Mouse (Mus musculus): ENCODE data around the gene Xpc. TPM values are rescaled to one million over a fixed set of nuclear protein-coding genes. Genes with fewer than 3 reads are reported as not detected.

Xpc gene
- total RNA-seq, 2 experiments from 2014 or later = 12.5 to 14.5 TPM

DNA sequence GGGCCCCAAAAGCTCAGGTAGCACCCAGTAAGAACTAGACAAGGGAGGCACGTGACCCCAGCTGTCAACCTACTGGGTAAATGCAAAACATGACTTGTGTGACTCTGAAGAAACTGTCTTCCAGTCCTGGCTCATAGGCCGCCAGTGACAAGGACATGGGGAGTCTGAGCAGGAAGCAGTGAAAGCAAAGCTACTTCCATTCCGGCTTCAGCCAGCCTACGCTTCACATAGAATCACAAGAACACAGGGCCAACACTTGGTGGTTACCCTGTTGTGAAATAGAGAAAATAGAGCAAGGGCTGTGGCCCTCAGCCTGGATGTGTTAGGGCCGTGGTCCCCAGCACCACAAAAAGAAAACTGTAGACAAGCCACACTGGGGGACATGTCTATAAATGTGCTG lies 7.1 kb upstream of the Xpc start:
- no peak for DNase-seq

DNA sequence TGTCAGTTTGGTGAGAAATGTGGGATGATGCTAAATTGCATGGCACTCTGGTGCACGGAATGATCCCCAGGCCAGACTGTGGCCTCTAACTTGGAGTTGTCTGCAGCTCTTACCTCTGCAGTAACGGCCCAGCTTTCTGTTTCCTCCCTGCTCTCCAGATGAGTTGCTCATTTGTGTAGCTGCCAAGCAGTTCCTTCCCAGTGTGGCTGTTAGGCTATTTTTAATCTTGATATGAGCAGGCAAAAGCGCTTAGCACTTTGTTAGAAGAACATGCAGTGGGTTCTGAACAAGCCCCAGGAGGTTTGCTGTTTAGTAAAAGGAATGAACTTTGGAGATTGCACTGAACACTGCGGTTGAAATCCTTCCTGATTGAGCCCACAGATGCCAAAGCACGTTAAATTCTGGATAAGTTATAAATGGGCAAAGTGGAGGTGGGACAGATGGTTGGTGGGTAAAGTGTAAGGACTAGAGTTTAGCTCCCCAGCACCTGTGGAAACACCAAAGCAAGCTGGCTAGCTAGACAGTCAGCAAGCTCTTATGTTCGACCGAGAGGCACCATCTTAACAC lies 2.8 kb upstream of the Xpc start:
- DNase-seq = no peak

DNA sequence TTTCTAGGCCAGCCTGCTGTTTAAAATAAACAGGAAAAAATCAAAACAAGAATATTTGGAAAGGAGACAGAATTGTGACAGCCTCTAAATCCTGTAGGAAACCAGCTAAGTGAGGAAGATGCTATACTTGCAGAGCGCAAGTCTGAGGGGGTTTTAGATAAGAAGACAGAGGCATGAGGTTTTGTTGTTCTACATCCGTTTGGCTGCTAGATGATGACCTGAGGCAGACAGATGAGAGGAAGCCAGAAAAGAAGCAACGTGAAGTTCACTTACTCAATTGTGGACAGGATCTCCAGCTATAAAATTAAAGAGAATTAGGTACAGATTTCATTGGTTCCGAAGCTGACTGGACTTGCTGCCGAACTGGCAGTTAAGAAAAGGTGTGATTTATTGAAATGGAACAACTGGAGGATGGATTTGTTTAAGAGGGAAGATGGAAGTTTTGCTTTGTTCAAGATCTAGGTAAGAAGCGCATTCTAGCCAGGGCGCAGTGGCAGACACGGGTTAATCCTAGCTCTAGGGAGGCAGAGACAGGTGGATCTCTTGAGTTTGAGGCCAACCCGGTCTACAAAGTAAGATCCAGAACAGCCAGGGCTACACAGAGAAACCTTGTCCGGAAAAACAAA lies 838 bp downstream of the Xpc start:
- DNase-seq = no peak

DNA sequence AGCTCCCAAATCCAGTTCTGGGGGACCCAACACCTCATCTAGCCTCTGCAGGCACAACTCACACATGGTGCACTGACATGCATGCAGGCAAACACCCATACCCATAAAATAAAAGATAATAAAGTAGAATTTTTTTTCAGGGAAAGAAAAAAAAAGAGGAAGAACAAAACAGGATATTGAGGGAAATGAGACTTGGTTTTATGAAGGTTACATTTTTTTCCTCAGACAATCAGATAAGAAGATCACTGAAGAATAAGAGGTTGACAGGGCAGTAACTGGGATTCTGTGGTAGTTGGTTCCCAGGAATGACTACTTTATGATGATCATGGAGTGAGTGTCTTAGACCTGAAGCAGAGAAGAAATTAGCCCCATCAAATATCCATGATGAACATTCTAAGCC lies 1.6 kb downstream of the Xpc start:
- DNase-seq = no peak

DNA sequence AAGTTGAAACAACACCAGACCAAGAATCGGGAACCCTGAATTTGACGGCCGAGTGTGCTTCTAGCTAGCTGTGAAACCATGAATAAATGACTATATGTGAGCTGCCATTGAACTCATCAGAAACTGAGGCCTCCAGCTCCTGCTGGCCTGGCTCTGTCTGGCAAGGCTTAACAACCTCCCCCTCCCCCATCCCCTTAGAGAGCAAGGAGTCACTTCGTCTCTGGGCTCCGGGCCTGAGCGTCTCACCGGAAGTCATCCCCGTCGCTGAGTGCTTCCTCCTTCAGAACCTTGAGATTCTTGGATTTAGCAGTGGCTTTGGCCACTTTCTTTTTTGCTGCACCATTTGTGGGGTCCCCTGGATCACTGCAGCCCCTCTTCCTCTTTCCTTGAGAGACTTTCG lies 5.5 kb downstream of the Xpc start:
- no peak for DNase-seq

DNA sequence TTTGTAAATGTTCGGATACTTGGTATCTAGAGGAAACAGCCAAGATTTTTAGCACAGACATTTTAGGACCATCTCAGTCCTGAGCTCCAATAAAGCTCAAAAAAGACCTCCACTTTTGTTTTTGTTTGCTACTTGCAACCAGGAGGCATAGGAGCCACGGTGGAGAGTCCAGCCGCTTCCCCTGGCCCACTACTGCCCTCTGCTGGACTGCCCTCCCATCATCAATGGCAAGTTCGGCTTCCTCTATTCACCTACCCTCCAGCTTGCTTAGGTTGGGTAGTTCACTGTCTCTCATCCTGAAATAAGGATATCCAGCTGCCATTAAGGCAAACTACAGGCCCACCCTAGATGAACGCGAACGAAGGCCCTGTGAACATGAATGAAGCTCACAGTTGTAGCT lies 6.4 kb downstream of the Xpc start:
- peak; percentile 39 to 57 for DNase-seq

DNA sequence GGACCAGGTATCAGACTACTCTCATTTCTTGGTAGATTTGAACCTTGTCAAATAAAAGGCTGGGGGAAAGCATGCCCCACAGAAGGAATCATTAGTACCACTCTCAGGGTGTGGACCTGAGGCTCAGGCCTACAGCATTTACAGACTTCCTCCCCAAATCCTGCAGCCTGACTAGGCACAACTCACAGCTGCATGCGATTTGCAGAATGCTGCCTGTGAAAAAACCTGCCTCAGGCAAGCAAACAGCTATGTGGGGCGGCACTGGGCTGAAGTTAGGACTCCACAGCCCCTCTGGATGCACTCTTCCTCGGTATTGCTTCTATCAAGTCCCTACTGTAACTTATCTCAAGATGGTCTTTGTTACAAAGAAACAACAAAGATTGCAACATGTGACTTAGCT lies 7.6 kb downstream of the Xpc start:
- no peak for DNase-seq

DNA sequence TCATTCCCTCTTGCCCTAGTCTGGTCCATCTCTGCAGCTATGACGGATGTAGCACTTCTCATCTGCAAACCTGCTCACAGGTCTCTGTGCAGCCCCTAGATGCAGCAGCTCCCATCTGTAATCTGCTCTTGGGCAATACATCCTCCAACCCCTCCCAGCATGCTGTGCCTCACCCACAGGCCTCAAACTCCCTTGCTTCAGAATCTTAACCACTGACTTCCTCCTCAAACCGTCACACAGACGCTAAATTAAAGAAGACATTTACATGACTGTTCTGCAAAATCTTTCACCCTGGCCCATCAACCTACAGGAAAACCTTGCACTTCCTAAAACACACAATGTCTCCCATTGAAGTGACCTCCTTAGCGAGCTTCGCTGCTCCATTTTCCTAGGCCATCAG lies 9.7 kb downstream of the Xpc start:
- no peak for DNase-seq

DNA sequence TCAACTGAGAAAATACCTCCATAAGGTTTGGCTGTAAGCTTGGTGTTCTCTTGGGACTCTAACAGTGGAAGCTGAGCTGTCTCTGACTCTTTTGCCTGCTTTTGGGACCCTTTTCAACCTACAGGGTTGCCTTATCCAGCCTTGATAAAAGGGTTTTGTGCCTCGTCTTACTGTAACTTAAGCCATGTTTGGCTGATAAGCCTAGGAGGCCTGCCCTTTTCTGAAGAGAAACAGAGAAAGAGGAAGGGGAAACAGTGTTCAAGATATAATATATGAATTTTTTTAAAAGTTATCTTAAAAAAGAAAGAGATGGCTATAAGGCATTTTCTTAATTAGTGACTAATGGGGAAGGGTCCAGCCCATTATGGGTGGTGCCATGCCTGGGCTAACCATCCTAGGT lies 12.4 kb downstream of the Xpc start:
- no peak for DNase-seq

DNA sequence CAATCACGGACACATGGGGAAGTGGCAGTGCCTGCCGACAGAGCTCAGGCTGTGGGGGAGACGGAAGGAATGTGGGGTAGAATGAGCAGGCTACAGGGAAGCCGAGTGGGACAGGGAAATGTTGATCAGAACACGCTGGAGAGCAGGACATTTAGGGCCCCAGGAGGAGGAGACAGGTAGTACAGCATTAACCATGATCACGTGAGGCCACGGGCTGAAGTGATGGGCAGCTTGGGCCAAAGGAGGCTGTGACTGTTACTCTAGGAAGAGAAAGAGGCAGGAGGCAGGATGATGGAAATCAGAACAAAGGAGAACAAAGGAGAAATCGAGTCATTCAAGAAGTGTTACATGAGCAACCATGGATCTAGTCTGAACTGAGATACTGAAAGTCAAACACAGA lies 21.2 kb downstream of the Xpc start:
- no peak for DNase-seq

DNA sequence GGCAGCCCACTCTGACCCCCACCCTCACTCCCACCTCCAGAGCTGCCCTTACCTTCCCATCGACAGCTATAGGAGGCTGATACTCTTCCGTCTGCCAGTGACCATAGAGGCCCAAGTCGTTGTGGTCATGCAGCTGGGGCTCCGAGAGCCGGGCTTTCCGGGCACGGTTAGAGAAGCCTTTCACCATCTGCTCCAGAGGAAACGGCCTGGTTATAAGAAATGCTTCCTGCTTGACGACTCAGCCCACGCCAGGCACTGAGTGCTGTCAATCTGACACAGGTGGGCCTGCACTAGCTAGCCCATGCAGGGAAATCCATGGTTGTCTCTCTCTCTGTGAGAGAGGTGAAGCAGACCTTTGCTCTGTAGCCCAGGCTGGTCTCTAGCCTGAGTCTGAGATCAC lies 22.6 kb downstream of the Xpc start:
- no peak for DNase-seq

DNA sequence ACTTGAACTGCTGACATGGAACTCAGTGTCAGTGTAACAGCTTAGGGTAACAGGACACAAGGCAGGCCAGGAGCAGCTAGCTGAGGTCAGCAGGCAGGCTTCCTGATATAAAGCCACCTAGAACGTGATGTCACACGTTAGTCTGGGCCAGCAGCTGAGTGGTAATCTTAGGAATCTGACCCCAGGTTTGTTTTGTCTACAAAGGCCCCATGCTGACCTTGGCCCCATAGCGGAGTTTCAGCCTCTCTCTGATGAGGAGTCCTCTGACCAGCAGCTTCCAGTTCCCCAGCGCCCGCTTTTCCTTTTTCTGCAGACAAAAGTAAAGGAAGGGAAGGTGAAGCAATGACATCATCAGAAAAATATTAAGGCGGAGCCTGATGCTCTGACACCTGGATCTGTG lies 24.7 kb downstream of the Xpc start:
- DNase-seq = no peak

DNA sequence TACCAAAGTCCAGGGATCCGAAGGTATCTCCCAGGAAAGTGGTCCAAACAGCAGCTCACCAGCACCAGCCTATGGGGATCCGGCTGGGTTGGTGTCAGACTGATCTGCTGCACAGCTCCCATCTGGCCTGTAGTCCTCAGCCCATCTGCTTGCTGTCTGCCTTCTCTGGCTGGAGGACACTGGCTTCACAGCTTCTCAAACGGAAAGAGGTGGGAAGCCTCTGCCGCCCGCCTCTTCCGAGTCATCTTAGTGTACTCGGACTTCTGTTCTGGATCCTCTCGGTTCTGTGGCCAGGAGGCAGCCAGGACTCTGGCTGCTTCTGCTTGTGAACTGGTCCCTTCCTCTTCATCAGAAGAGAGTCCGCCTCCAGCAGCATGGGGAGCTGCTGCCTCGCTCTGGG lies 25.8 kb downstream of the Xpc start:
- peak; percentile 50 to 60 for DNase-seq

DNA sequence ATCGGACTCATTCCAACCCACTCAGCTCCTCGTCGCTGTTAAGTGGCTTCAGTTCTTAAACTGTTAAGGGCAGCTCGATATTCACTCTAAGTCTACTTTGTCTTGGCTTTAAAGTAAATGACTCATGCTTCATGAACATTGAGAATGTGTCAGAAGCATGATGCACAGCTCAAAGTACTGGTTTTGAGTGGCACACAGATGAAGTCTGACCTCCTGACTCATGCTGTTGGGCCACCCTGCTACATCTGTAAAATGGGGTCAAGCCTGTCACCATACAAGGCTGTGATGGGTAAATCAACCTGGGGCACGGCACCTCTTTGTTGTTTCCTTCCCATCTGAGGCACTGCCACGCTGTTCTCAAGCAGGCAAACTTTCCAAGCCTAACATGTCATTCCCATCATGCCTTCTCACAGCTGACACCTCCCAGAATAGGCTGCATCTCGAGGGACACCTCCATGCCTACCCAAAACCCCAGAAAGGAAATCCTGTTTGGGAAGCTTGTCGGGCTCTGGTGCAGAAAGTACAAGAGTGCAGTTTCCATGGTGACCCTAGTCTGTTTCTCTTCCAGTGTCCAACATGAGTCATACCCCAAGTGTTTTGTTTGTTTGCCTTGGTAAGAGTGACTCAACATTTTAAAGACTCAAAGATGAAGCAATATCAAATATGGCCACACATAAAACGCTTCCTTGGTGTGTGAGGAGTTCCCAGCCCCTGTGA lies 27.0 kb downstream of the Xpc start:
- DNase-seq = no peak

DNA sequence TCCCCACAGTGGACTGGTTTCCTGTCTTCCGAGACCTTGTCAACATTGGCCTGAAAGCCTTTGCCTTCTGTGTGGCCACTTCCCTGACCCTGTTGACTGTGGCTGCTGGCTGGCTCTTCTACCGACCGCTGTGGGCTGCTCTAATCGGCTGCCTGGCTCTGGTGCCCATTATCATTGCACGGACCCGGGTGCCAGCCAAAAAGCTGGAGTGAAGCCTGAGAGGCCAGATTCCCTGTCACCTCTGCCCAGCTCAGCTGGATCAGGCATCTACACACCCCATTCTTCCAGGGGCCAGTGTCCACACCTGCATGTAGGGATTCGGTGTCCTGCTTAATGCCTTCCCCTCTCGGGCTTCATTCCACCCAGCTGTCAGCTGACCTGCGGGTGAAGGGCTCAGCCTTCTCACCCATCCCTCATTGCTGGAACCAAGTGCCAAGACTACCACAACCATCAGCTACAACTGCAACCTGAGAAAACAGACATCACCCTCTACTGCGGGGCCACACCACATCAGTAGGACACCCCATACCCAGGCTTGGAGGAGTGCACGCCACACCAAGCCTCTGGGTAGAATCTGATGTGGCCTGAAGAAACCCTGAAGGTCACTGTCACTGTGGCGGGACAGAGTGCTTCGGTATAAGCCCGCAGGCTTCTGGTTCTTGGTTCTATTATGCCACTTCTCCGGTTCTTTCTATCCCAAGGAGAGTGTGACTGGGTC lies 28.8 kb downstream of the Xpc start:
- DNase-seq = no peak

DNA sequence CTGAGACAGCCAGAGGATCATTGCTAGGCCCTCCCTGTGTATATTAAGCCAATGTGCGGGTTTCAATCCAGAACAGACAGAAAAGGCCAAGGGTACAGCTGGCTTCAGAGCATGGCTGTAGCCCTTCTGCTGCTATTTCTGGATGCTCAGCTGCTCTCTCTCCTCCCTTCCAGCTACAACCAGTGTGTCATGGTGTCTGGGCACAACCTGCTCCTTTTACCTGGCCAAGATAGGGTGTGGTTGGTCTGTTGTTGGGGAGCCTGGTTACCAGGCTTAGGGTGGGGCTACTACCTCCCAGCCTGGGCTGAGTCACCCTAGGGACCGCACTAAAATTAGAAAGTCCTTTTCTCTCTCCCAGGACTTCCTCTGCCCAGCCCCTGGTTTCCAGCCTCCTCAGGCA lies 32.3 kb downstream of the Xpc start:
- no peak for DNase-seq

DNA sequence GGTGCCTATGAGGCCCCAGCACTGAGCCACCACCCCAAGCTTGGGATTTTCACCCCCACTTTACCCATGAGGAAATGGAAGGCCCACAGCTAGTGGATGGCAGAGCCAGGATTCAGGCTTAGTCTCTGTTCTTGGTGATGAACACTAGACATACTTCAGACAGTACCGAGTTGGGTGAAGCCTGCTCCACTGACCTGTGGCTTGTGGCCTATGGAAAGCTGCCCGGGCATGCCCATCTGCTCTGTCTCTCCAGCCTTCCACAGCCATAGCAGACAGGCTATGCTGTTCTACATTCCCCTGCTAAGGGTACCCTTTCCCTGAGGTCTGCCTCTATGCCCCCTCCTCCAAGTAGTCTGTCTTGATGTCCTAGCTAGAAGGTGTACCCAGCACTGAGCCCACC lies 39.1 kb downstream of the Xpc start:
- DNase-seq = no peak

DNA sequence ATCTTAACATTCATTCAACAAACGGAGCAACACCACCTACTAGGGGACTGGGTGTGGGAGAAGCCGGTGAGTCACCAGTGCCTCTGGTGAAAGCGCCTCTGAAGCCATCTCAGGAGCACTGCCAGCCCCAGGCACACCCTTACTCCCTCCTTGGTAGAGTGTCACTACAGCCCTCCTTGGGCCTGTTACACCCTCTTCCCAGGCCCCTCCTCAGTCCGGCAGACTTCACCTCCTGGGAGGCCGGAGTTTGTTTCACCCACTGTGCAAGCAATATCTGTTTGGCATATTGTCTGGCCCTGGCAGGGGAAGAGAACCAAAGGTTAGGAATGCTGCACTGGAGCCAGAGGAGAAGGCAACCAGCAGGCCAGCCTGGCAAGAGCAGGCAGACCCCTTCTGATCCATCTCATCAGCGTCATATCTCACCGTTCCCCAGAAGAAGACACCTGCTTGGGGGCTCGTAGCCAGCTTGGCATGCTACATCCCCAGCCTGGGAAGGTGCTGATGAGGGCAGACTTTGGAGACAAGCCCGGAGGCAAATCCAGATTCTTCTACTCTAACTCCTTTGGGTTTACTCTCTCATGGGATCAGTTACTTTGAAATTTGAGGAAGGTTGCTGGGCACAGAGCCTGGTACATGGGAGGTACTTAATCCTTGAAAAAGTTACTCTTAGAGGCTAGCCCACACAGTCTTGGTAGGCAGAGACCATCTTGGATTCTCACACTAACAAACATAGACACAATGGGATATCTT lies 41.1 kb downstream of the Xpc start:
- DNase-seq = no peak

DNA sequence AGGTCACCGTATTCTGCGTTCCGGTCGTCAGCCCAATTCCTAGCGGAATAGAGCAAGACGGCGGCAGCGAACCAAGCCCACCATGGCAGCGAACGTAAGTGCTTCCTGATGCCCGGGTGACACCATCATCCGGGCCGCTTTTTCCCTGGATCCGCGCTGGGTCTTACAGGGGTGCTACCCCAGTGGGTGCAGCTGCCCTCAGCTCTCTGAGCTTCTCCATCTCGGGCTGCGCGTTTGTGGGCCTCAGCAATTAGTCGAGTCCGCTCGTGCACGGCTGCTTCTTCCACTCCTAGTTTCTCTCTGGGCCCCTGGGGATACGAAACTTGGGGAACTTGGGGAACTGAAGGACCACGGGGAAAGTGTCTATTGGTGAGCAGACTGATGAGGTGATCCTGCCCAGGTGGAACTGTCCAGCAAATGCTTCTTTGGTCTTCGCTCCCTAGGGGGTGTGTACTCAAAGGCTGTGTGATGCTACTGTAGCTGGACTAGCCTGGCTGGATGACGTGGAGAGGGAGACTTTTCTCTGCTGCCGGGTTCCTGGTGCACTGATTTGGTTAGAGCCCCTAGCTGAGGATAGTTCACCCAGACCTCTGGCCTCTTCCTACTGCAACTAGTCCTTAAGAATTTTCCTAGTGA lies 41.8 kb downstream of the Xpc start:
- DNase-seq = no peak

DNA sequence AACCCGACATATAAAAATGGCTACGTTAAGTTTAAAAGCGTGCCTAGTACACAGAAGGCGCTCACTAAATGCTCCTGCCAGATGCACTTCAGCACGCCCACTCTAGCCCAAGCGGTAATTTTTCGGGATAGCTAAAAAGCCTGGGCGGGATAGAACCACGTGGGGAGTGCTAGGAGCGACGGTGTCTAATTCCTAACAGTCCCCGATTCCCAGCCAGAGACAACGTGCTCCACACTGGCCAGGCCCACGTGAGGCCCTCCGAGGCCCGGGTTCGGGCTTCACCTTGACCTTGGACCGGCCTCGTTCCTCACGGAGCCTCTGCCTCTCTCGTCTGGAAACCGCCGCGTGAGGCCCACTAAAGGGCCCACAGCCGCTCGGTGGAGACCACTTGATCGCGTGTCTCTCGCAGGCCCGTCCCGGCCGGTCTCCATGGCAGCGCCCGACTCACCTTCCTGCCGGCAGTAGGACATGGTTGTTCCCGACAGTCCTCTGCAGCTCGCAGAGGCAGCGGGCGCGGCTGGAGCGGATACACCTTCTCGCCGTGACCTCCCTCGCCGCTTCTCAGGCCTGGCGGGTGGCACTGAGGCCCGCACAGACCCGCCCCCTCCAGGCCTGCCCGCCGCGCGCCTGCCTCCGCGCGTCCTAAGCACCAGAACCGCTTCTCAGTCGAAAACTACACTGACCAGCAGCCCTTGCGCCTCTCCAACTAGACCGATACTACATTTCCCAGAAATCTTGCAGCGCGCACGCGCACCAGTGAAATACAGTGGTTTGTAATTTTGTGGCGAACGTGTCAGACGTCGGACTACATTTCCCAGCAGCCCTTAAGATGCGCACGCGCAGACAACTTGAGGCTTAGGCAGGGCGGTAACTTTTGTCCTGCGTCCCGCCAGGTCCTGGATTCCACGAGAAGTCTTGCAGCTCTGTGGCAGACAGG lies 42.6 kb downstream of the Xpc start, which contains the start of the genes Chchd4 and Tmem43:
Gene Chchd4, minus strand, starts transcription at position 679 of the 937 bp plus-strand sequence.
Gene Tmem43, plus strand, starts transcription at position 836 of the 937 bp plus-strand sequence.
- DNase-seq = peak; percentile 99

DNA sequence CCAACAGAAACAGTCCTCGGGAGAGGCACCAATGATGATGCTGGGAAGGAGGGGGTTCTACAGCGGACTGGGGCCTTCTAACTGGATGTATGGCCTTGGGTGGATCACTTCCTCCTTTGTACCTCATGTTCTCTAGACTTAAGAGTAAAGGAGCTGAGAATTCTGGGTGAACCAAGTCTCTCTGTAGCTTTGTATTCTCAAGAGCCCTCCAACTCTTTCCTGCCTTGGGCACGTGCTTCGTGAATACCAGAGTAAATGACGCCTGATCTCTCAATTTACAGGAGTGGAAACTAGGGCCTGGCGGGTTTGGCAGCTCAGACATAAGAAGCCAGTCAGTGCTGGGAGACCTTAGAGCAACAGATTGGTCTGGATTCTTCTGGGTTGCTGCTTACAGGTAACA lies 43.4 kb downstream of the Xpc start:
- no peak for DNase-seq

Data from layer of hippocampus, postnatal 36 days (tissue).